Mouse (Mus musculus): ENCODE measurements at regions not wholly inside any gene's neighbourhood (a gene's known extent, or its start where the extent isn't known, plus 50 kb on each side); places are given as distances from the start of the nearest gene placed in this dataset.

DNA sequence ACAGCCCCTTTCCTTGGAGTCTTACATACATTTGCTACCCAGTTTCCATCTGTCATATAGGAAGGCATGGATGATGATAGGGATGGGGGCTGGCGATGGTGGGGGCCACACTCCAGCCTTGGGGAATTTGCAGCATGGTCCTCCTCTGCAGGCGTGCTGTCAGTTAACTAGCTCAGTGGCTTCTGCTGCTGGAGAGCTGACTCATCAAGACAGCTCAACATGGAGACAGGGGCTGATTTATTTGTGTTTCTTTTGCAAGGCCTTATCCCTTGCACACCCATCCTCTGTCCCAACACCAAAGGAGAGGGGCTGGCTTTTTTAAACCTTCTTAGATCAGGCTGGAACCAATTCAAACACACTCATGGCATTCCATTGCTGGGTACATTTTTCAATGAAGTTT is 98.3 kb upstream of the Meis1 start:
- Histone ChIP-seq H3K4me3 (ENCODE audit: insufficient read depth in 1 of 2, low read depth in 2 of 2, low read length in 2 of 2) (no peak overlapping the region), H3K4me1 (replicated peaks; ENCODE audit: control insufficient read depth in 2 of 2, insufficient read depth in 2 of 2, low read length in 1 of 2) (no peaks in the 10 kb centered on the region), H3K4me2 (ENCODE audit: low read depth) (no peak overlapping the region), H3K36me3 (replicated peaks; ENCODE audit: control insufficient read depth, insufficient read depth, low read depth) (no peaks in the 10 kb centered on the region), H3K9me3 (ENCODE audit: control insufficient read depth, low read length) (no peaks in the 10 kb centered on the region), H3K27me3 (ENCODE audit: control insufficient read depth, insufficient read depth, low read length) (no peaks in the 10 kb centered on the region), H3K27ac (no peak overlapping the region), H3K9ac (replicated peaks) (no peak overlapping the region)
- DNase-seq (ENCODE audit: low read depth in 3 of 3, low spot score in 3 of 3): no peak
- ATAC-seq (ENCODE audit: insufficient read depth): no peak
- 50% methylated on average over 2 of the region's 2 CpGs for WGBS (ENCODE audit: insufficient replicate concordance)
- no peak for TF ChIP-seq CTCF (IDR thresholded peaks at IDR 0.05; ENCODE audit: low read depth)
- TF ChIP-seq EP300 (IDR thresholded peaks at IDR 0.05; ENCODE audit: low read depth): no peak

DNA sequence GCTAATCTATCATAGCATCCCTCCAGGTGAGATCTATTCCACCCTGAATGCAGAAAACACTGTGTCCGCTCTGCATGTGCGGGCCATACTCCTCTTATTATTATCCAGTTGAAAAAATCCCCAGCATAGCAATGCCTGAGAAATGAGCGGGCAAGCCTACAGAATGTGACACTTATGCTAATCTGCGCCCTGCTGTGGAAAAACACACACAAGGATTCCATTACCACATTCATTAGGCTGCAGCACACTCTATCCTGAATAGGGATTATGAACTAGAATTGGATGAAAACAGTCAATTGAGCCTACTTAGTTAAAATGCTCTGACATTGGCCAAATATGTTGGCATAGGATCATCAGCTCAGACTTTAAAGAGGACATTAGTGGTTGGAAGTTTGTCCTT is 99.5 kb upstream of the Meis1 start:
- no peaks in the 10 kb centered on the region for H3K4me1 ChIP-seq (replicated peaks; ENCODE audit: control insufficient read depth in 2 of 2, insufficient read depth in 2 of 2, low read length in 1 of 2)
- H3K4me2 ChIP-seq (ENCODE audit: low read depth): no peak overlapping the region
- no peaks in the 10 kb centered on the region for H3K27me3 ChIP-seq (ENCODE audit: control insufficient read depth, insufficient read depth, low read length)
- H3K4me3 ChIP-seq (ENCODE audit: insufficient read depth in 1 of 2, low read depth in 2 of 2, low read length in 2 of 2): no peak overlapping the region
- DNase-seq (ENCODE audit: low read depth in 3 of 3, low spot score in 3 of 3) (no peak), ATAC-seq (ENCODE audit: insufficient read depth) (no peak)
- H3K27ac ChIP-seq: no peak overlapping the region
- H3K9ac ChIP-seq (replicated peaks): no peak overlapping the region
- 54% methylated on average over 4 of the region's 4 CpGs for WGBS (ENCODE audit: insufficient replicate concordance)
- H3K9me3 ChIP-seq (ENCODE audit: control insufficient read depth, low read length): no peaks in the 10 kb centered on the region
- no peak for TF ChIP-seq CTCF (IDR thresholded peaks at IDR 0.05; ENCODE audit: low read depth)
- no peak for TF ChIP-seq EP300 (IDR thresholded peaks at IDR 0.05; ENCODE audit: low read depth)
- H3K36me3 ChIP-seq (replicated peaks; ENCODE audit: control insufficient read depth, insufficient read depth, low read depth): no peaks in the 10 kb centered on the region

DNA sequence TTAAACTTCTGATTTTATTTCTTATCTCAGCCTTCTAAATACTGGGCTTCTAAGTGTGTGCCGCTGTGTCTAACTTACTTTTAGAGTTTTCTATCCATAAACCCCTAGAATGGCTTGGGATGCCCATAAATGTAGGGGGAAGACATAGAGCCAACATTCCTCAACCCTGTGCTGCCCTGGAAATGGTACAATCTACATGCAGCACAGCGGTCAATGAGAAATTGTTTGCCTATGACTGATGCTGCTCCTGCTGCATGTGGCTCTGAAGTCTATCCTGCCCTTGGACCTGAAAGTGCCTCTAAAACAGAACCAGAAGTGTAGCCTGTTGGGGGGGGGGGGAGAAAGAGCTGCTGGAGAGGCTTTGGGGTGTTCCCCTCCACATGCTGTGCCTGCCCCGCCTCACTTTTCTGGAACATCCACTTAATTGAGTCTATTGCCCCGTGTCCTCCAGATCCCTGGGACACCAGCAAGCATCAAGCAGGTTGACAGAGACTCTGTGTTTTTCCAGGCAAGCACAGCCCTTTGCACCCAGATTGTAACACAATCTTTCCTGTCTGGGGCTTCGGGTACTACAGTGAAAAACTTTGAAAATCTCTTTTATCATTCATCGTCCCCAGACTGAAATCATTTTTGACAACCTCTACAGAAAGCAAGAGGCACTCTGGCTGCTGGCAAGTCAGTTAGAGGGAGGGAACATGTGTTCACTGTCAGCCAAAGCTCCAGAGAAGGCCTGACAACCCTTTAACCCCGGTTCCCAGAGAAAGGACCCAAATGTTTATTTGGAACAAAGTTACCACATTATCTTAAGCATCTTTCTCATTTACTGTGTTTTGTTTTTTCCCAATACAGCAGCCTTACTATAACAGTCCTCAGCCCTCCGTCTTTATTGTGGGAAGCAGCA is 101.4 kb upstream of the Meis1 start:
- TF ChIP-seq CTCF (IDR thresholded peaks at IDR 0.05; ENCODE audit: low read depth) (no peak), EP300 (IDR thresholded peaks at IDR 0.05; ENCODE audit: low read depth) (no peak)
- H3K9ac ChIP-seq (replicated peaks): no peak overlapping the region
- WGBS (ENCODE audit: insufficient replicate concordance): 47% methylated on average over 8 of the region's 8 CpGs

DNA sequence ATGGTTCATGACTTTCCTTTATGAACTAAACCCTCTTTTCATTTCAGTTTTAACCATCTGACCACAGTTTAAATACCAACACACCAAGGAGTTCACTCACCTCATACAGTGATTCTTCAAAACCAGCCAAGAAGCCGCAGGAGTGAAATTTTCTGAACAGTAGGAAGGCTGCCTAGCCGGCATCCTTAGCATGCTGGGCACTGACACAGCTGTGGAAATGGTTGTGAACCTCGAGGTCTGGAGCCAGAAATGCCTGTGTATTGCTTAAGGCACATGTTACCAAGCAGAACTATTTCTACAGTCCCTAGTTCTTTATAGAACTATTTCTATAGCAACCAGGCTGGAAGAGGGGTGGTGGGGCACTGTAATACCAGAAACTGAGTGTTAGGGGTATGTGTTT is 102.1 kb upstream of the Meis1 start:
- no peak overlapping the region for H3K4me3 ChIP-seq (ENCODE audit: insufficient read depth in 1 of 2, low read depth in 2 of 2, low read length in 2 of 2)
- no peaks in the 10 kb centered on the region for H3K9me3 ChIP-seq (ENCODE audit: control insufficient read depth, low read length)
- 52% methylated on average over 3 of the region's 3 CpGs for WGBS (ENCODE audit: insufficient replicate concordance)
- no peak overlapping the region for H3K9ac ChIP-seq (replicated peaks)
- H3K36me3 ChIP-seq (replicated peaks; ENCODE audit: control insufficient read depth, insufficient read depth, low read depth): no peaks in the 10 kb centered on the region
- no peaks in the 10 kb centered on the region for H3K4me1 ChIP-seq (replicated peaks; ENCODE audit: control insufficient read depth in 2 of 2, insufficient read depth in 2 of 2, low read length in 1 of 2)
- no peak for TF ChIP-seq CTCF (IDR thresholded peaks at IDR 0.05; ENCODE audit: low read depth)
- TF ChIP-seq EP300 (IDR thresholded peaks at IDR 0.05; ENCODE audit: low read depth): no peak
- no peak overlapping the region for H3K4me2 ChIP-seq (ENCODE audit: low read depth)
- DNase-seq (ENCODE audit: low read depth in 3 of 3, low spot score in 3 of 3) (no peak), ATAC-seq (ENCODE audit: insufficient read depth) (no peak)
- H3K27ac ChIP-seq: no peak overlapping the region
- H3K27me3 ChIP-seq (ENCODE audit: control insufficient read depth, insufficient read depth, low read length): no peaks in the 10 kb centered on the region

More for the DNA sequence above, 101.4 kb upstream of the Meis1 start:
- Histone ChIP-seq H3K36me3 (replicated peaks; ENCODE audit: control insufficient read depth, insufficient read depth, low read depth) (no peaks in the 10 kb centered on the region), H3K4me2 (ENCODE audit: low read depth) (no peak overlapping the region), H3K4me3 (ENCODE audit: insufficient read depth in 1 of 2, low read depth in 2 of 2, low read length in 2 of 2) (no peak overlapping the region), H3K27me3 (ENCODE audit: control insufficient read depth, insufficient read depth, low read length) (no peaks in the 10 kb centered on the region), H3K27ac (no peak overlapping the region), H3K4me1 (replicated peaks; ENCODE audit: control insufficient read depth in 2 of 2, insufficient read depth in 2 of 2, low read length in 1 of 2) (no peaks in the 10 kb centered on the region), H3K9me3 (ENCODE audit: control insufficient read depth, low read length) (no peaks in the 10 kb centered on the region)
- DNase-seq (ENCODE audit: low read depth in 3 of 3, low spot score in 3 of 3): no peak
- ATAC-seq (ENCODE audit: insufficient read depth): no peak

DNA sequence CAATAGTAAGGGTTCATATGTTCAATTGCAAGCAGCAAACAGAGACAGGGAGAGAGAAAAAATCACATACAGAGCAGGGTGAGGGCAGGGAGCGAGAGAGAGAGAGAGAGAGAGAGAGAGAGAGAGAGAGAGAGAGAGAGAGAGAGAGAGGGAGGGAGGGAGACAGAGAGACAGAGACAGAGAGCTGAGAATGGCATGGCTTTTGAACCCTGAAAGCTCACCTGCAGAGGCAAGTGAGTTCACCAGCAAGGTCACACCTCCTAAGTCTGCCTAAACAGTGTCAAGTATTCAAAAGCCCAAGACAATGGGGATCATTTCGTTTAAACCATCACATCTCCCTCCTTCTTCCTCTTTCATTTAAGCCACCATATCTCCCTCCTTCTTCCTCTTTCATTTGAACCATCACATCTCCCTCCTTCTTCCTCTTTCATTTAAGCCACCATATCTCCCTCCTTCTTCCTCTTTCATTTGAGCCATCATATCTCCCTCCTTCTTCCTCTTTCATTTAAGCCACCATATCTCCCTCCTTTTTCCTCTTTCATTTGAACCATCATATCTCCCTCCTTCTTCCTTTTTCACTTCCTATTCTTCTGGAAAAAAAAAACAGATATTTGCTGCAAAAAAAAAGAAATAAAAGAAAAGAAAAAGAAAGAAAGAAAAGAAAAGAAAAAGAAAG is 116.7 kb upstream of the Meis1 start:
- 25% methylated on average over 2 of the region's 2 CpGs for WGBS (ENCODE audit: insufficient replicate concordance)
- ATAC-seq (ENCODE audit: insufficient read depth): no peak
- Histone ChIP-seq H3K9me3 (ENCODE audit: control insufficient read depth, low read length) (no peaks in the 10 kb centered on the region), H3K27me3 (ENCODE audit: control insufficient read depth, insufficient read depth, low read length) (no peaks in the 10 kb centered on the region), H3K9ac (replicated peaks) (no peak overlapping the region), H3K4me3 (ENCODE audit: insufficient read depth in 1 of 2, low read depth in 2 of 2, low read length in 2 of 2) (no peak overlapping the region), H3K4me1 (replicated peaks; ENCODE audit: control insufficient read depth in 2 of 2, insufficient read depth in 2 of 2, low read length in 1 of 2) (0 out of 4 replicates have a peak, but pooled peaks cover 0 to 3% of the 10 kb centered on the region in 2 experiments), H3K36me3 (replicated peaks; ENCODE audit: control insufficient read depth, insufficient read depth, low read depth) (no peaks in the 10 kb centered on the region), H3K4me2 (ENCODE audit: low read depth) (no peak overlapping the region), H3K27ac (no peak overlapping the region)
- DNase-seq (ENCODE audit: low read depth in 3 of 3, low spot score in 3 of 3): no peak
- TF ChIP-seq CTCF (IDR thresholded peaks at IDR 0.05; ENCODE audit: low read depth) (no peak), EP300 (IDR thresholded peaks at IDR 0.05; ENCODE audit: low read depth) (no peak)

All from liver, embryonic 14.5 days (tissue).